Mouse (Mus musculus) bone marrow, adult 2 months (tissue): ENCODE data around the gene Bahcc1.

Experiments used
- CTCF ChIP-seq: fragments of 200-500 bp; IDR thresholded peaks from 2 replicates; pipeline ENCODE4 v1.5.1; 2011; ENCODE audit warnings: low read length, control low read depth; ENCODE audit not compliant: control insufficient read depth, insufficient read depth
- POLR2A ChIP-seq: fragments of 200-500 bp; IDR thresholded peaks from 2 replicates; pipeline ENCODE4 v1.6.1; 2011; ENCODE audit warnings: low read depth, mild to moderate bottlenecking, control low read depth, low read length, borderline replicate concordance; ENCODE audit not compliant: control insufficient read depth

GRCm38 (mm10) chr11:120296305-120297144 is 63.8 kb downstream of the Bahcc1 start:
- TF ChIP-seq CTCF: no peak
- no peak for TF ChIP-seq POLR2A
